Comparison of ENCODE assay signal across 9 mouse cellular contexts in genomic region chr4:123093064-123093776, GRCm38 (mm10). TPM values are rescaled to one million over a fixed set of nuclear protein-coding genes. Genes with fewer than 3 reads are reported as not detected.
A peak's percentile ranks its signal among the peaks of the same experiment; 100 is the strongest.
DNase-seq lines count a peak whose midpoint lies in the region; ATAC-seq and TF ChIP-seq lines count a peak whose summit lies in the region.
"Had no signal": no experiment of that assay in that cellular context is flagged by ENCODE, and none has a peak within 500 bp of the region (broad histone marks: within the 10 kb centered on the region; RNA-seq: fewer than 3 reads in every experiment).

No protein-coding gene starts in this region.

- TF ChIP-seq CTCF in heart, adult 2 months (IDR thresholded peaks at IDR 0.05) = no peak
- no peak for TF ChIP-seq CTCF in intestine, postnatal 0 days (IDR thresholded peaks at IDR 0.05; ENCODE audit: low read depth)

- no peaks in the 10 kb centered on the region for H3K36me3 ChIP-seq in heart, adult 2 months (ENCODE audit: control insufficient read depth, insufficient read depth, low read length)
- H3K36me3 ChIP-seq in lung, embryonic 16.5 days (ENCODE audit: control insufficient read depth, insufficient read depth, low read length) = no peaks in the 10 kb centered on the region
- H3K36me3 ChIP-seq in intestine, postnatal 0 days (ENCODE audit: control insufficient read depth, insufficient read depth) = no peaks in the 10 kb centered on the region
- H3K36me3 ChIP-seq in neural tube, embryonic 15.5 days = no peaks in the 10 kb centered on the region

- peak overlapping the region; percentile 46 for H3K4me2 ChIP-seq in lung, embryonic 16.5 days (ENCODE audit: low read depth, low read length)
- H3K4me2 ChIP-seq in intestine, postnatal 0 days (replicated peaks; ENCODE audit: low read depth) = peak overlapping the region; percentile 47
- H3K4me2 ChIP-seq in neural tube, embryonic 15.5 days = peak overlapping the region; percentile 30

- H3K27me3 ChIP-seq in heart, adult 2 months (ENCODE audit: control insufficient read depth, insufficient read depth, low read length) = 0 out of 2 replicates have a peak, but pooled peaks cover 2% of the 10 kb centered on the region
- H3K27me3 ChIP-seq in lung, embryonic 16.5 days (ENCODE audit: control insufficient read depth, insufficient read depth, low read depth, low read length) = no peaks in the 10 kb centered on the region
- no peaks in the 10 kb centered on the region for H3K27me3 ChIP-seq in intestine, postnatal 0 days (replicated peaks; ENCODE audit: control insufficient read depth, insufficient read depth, low read length)
- no peaks in the 10 kb centered on the region for H3K27me3 ChIP-seq in neural tube, embryonic 15.5 days (replicated peaks)

- TF ChIP-seq EP300 in heart, adult 2 months (IDR thresholded peaks at IDR 0.05; ENCODE audit: insufficient read depth, low read depth, low read length) = no peak

- TF ChIP-seq POLR2A in heart, adult 2 months (IDR thresholded peaks at IDR 0.05; ENCODE audit: insufficient read depth, low read depth, low read length) = no peak

- DNase-seq in heart, adult 11 months = peak; percentile 64
- no peak for DNase-seq in heart, adult 2 months
- DNase-seq in lung, postnatal 10 days = no peak
- DNase-seq in cerebellum, adult 8-10 months = no peak
- DNase-seq in layer of hippocampus, adult 9-10 months (ENCODE audit: low spot score) = no peak
- DNase-seq: right cerebral cortex, adult 18-20 months had no signal

- H3K4me3 ChIP-seq in heart, adult 2 months = no peak overlapping the region
- peak overlapping the region; percentile 11; the same call in 1 of the 2 replicates for H3K4me3 ChIP-seq in lung, embryonic 16.5 days (ENCODE audit: low read length)
- H3K4me3 ChIP-seq in intestine, postnatal 0 days (ENCODE audit: low read depth, low read length) = peak overlapping the region; percentile 9; the same call in 1 of the 2 replicates
- H3K4me3 ChIP-seq in neural tube, embryonic 15.5 days (replicated peaks) = no peak overlapping the region

- no peaks in the 10 kb centered on the region for H3K4me1 ChIP-seq in heart, adult 2 months (ENCODE audit: control insufficient read depth, insufficient read depth, low read length)
- no peaks in the 10 kb centered on the region for H3K4me1 ChIP-seq in lung, embryonic 16.5 days (replicated peaks; ENCODE audit: control insufficient read depth, insufficient read depth, low read length)
- no peaks in the 10 kb centered on the region for H3K4me1 ChIP-seq in intestine, postnatal 0 days (replicated peaks; ENCODE audit: control insufficient read depth, insufficient read depth, low read length)
- no peaks in the 10 kb centered on the region for H3K4me1 ChIP-seq in neural tube, embryonic 15.5 days

- 38% methylated on average over 17 of the region's 17 CpGs for WGBS in heart, adult 2 months
- 33% methylated on average over 17 of the region's 17 CpGs for WGBS in lung, embryonic 16.5 days
- 26% methylated on average over 17 of the region's 17 CpGs for WGBS in intestine, postnatal 0 days
- 67% methylated on average over 17 of the region's 17 CpGs for WGBS in neural tube, embryonic 15.5 days

- no peaks in the 10 kb centered on the region for H3K9me3 ChIP-seq in lung, embryonic 16.5 days (ENCODE audit: control insufficient read depth, low read length)
- H3K9me3 ChIP-seq in intestine, postnatal 0 days (ENCODE audit: control insufficient read depth) = no peaks in the 10 kb centered on the region
- no peaks in the 10 kb centered on the region for H3K9me3 ChIP-seq in neural tube, embryonic 15.5 days (replicated peaks)

- H3K9ac ChIP-seq in heart, adult 2 months (ENCODE audit: low read depth, low read length) = no peak overlapping the region
- no peak overlapping the region for H3K9ac ChIP-seq in lung, embryonic 16.5 days (ENCODE audit: low read length)
- H3K9ac ChIP-seq in intestine, postnatal 0 days (ENCODE audit: low read depth, low read length) = no peak overlapping the region
- H3K9ac ChIP-seq in neural tube, embryonic 15.5 days (replicated peaks) = no peak overlapping the region

- H3K27ac ChIP-seq in heart, adult 2 months = no peak overlapping the region
- peak overlapping the region; percentile 76 for H3K27ac ChIP-seq in lung, embryonic 16.5 days (ENCODE audit: low read length)
- no peak overlapping the region for H3K27ac ChIP-seq in intestine, postnatal 0 days (ENCODE audit: low read depth, low read length)
- H3K27ac ChIP-seq in neural tube, embryonic 15.5 days (replicated peaks) = no peak overlapping the region

- intact Hi-C loops in heart, adult 2 months (cut with DNase I) = no loop called here

- ATAC-seq in lung, embryonic 16.5 days (ENCODE audit: low read depth) = peak; percentile 93
- ATAC-seq in intestine, postnatal 0 days = peak; percentile 76
- ATAC-seq in neural tube, embryonic 15.5 days (ENCODE audit: low FRiP score) = peak; percentile 50; the same call in 1 of the 2 replicates

- H3K79me2 ChIP-seq in heart, adult 2 months (replicated peaks; ENCODE audit: control insufficient read depth, insufficient read depth, low read length) = no peaks in the 10 kb centered on the region

RNA-seq across cellular contexts. Expression of gene Bmp8b, which starts 11.7 kb away (rescaled TPM):
- not detected for total RNA-seq in heart, adult 2 months (2021)
- not detected in 2 replicates for polyA plus RNA-seq in heart, adult 2 months (2012; rRNA removed)
- polyA plus RNA-seq in lung, embryonic 16.5 days (2015; fragmentation: Nextera tagmentation; extraction: Ambion mirVana) = 1.5 and 2.0 TPM in 2 replicates
- 0.30 and 0.41 TPM in 2 replicates for polyA plus RNA-seq in intestine, postnatal 0 days (2015; fragmentation: Nextera tagmentation; extraction: Ambion mirVana)
- 0.38 and 0.43 TPM in 2 replicates for polyA plus RNA-seq in neural tube, embryonic 15.5 days (2015; fragmentation: Nextera tagmentation; extraction: Ambion mirVana)

RNA-seq across cellular contexts. Expression of gene Oxct2b, which starts 22.8 kb away (rescaled TPM):
- total RNA-seq in heart, adult 2 months (2021) = not detected
- polyA plus RNA-seq in heart, adult 2 months (2012; rRNA removed) = 0.10 and 0.12 TPM in 2 replicates
- polyA plus RNA-seq in lung, embryonic 16.5 days (2015; fragmentation: Nextera tagmentation; extraction: Ambion mirVana) = not detected in 2 replicates
- polyA plus RNA-seq in intestine, postnatal 0 days (2015; fragmentation: Nextera tagmentation; extraction: Ambion mirVana) = 0.31 and 0.52 TPM in 2 replicates
- polyA plus RNA-seq in neural tube, embryonic 15.5 days (2015; fragmentation: Nextera tagmentation; extraction: Ambion mirVana) = 0.68 and 0.77 TPM in 2 replicates

RNA-seq across cellular contexts. Expression of gene Ppie, which starts 46.5 kb away (rescaled TPM):
- 10 to 100 TPM; 23.6 to 23.8 TPM for total RNA-seq in heart, adult 2 months (2021)
- polyA plus RNA-seq in heart, adult 2 months (2012; rRNA removed) = 14.4 and 18.7 TPM in 2 replicates
- 93.7 and 94.7 TPM in 2 replicates for polyA plus RNA-seq in lung, embryonic 16.5 days (2015; fragmentation: Nextera tagmentation; extraction: Ambion mirVana)
- polyA plus RNA-seq in intestine, postnatal 0 days (2015; fragmentation: Nextera tagmentation; extraction: Ambion mirVana) = 30.9 and 31.5 TPM in 2 replicates
- 50.4 and 66.1 TPM in 2 replicates for polyA plus RNA-seq in neural tube, embryonic 15.5 days (2015; fragmentation: Nextera tagmentation; extraction: Ambion mirVana)

Comparison
In these comparisons a context has a peak if more than half of its experiments do, and no peak if none do; other contexts are left out.
1. H3K4me3 ChIP-seq: peak in lung, embryonic 16.5 days (single experiment) and intestine, postnatal 0 days (single experiment); none in heart, adult 2 months (single experiment) and neural tube, embryonic 15.5 days (single experiment).
2. Peak in every context shown above with its lines, with median percentiles within 50 percentile points of each other: ATAC-seq and H3K4me2 ChIP-seq.